Mouse (Mus musculus) brain, embryonic 14.5 days (tissue): ENCODE data around the gene Kcnip3.

Experiments used
- CTCF ChIP-seq: fragments of 200-500 bp; IDR thresholded peaks from 2 replicates; pipeline ENCODE4 v1.5.1; 2012; ENCODE audit warnings: inconsistent platforms, mild to moderate bottlenecking, moderate library complexity, borderline replicate concordance; ENCODE audit not compliant: insufficient read depth, insufficient read length; ENCODE audit errors: extremely low read depth
- POLR2A ChIP-seq: fragments of 200-500 bp; IDR thresholded peaks from 2 replicates; pipeline ENCODE4 v1.6.1; 2012; ENCODE audit warnings: mild to moderate bottlenecking, inconsistent platforms, borderline replicate concordance; ENCODE audit not compliant: poor library complexity, insufficient read depth, insufficient read length, severe bottlenecking; ENCODE audit errors: extremely low read depth

DNA sequence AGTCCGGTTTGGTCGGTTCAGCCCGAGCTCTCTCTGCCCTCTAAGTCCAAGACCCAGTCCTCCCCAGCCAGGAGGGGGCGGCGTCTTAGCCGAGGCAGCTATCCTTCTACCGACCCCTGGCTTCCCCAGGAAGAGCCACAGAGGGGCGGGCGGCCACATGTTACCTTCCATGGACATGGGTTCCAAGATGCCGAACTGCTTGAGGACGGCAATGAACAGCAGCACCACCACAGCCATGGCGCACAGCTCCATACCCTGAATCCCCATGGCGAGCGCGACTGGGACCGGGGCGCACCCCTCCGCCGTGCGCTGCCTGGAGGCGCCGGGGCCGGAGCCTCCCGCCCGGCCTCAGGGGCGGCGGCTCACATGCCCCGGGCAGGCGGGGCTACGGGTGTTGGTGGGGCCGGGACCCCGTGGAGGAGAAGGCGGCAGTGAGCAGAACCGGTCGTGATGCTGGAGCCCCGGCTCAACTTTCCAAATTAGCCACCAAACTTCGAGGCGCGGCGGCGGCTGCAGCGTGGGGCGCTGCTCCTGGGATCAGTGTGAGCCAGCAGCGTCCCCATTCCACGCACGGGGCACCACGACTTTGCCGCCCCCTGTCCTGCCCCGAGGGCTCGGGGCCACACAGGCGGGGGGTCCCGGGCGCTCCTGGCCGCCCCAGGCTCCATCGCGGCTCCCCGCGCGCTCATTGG lies 39.9 kb downstream of the Kcnip3 start:
- TF ChIP-seq CTCF (no peak), POLR2A (no peak)
